Mouse (Mus musculus) G1E (cell line): ENCODE results near the gene Lbh. TPM values are rescaled to one million over a fixed set of nuclear protein-coding genes. Genes with fewer than 3 reads are reported as not detected.

Source experiments
- ATAC-seq: 2 replicates; pipeline ENCODE4 v1.8.0; 2016; ENCODE audit warnings: mild to moderate bottlenecking; ENCODE audit not compliant: insufficient number of reproducible peaks, poor library complexity, low FRiP score, severe bottlenecking; ENCODE audit errors: extremely low read depth
- DNase-seq: peaks from one replicate; pipeline ENCODE4 v3.0.0; 2012; ENCODE audit warnings: low spot score
- H3K27me3 ChIP-seq: 2 replicates; pipeline ENCODE4 v1.6.1; 2012; ENCODE audit warnings: mild to moderate bottlenecking, low read length, inconsistent platforms; ENCODE audit not compliant: insufficient read depth
- H3K36me3 ChIP-seq: replicated peaks from 2 replicates; pipeline ENCODE3; 2012; ENCODE audit warnings: mild to moderate bottlenecking, inconsistent platforms
- H3K4me1 ChIP-seq: 2 replicates; pipeline ENCODE4 v1.6.1; 2012; ENCODE audit warnings: low read depth, low read length, inconsistent platforms, mixed read lengths; ENCODE audit not compliant: insufficient read depth
- H3K4me3 ChIP-seq: 2 replicates; pipeline ENCODE4 v1.5.1; 2012; ENCODE audit warnings: low read depth, mild to moderate bottlenecking, inconsistent platforms, low read length, moderate library complexity, mixed read lengths
- H3K9me3 ChIP-seq: replicated peaks from 2 replicates; pipeline ENCODE4 v1.6.1; 2012; ENCODE audit warnings: inconsistent platforms
- CTCF ChIP-seq: IDR thresholded peaks from 2 replicates; pipeline ENCODE4 v1.5.1; 2012; ENCODE audit warnings: low read depth, low read length, inconsistent platforms, mixed read lengths
- GATA1 ChIP-seq: IDR thresholded peaks from 2 replicates; pipeline ENCODE4 v1.6.1; 2012; ENCODE audit warnings: borderline replicate concordance, low read length, inconsistent platforms, mixed read lengths
- GATA2 ChIP-seq: IDR thresholded peaks from 2 replicates; pipeline ENCODE4 v1.6.1; 2012; ENCODE audit warnings: low read depth, low read length, inconsistent platforms, borderline replicate concordance
- POLR2AphosphoS5 ChIP-seq: IDR thresholded peaks from 2 replicates; pipeline ENCODE4 v1.6.1; 2012; ENCODE audit warnings: low read depth, low read length, inconsistent platforms; ENCODE audit not compliant: insufficient replicate concordance
- TAL1 ChIP-seq: conservative IDR thresholded peaks from 2 replicates; pipeline ENCODE4 v1.6.1; 2012; ENCODE audit warnings: low read depth, low read length, inconsistent platforms, mixed read lengths
- polyA plus RNA-seq: library from polyadenylated mRNA; stranded (reverse); fragments of >175 nt; gene quantifications from 2 replicates; pipeline ENCODE4 v1.2.3, GENCODE M21; 2012
- total RNA-seq, 2 experiments: library from RNA; stranded (forward) in 1 of 2; stranded (reverse) in 1 of 2; fragments of 200-1000 nt in 1 of 2; fragments of >200 nt in 1 of 2; fragmentation: Nextera tagmentation in 1 of 2; gene quantifications; 2 replicates each; pipeline ENCODE4 v1.2.3; 2014 to 2017

The Lbh gene
- 8.0 TPM in 1 of 2 replicates, not detected in the other for total RNA-seq (2014; fragmentation: Nextera tagmentation)
- 0.05 and 0.06 TPM in 2 replicates for total RNA-seq (2017)
- 0.02 TPM in 1 of 2 replicates, not detected in the other for polyA plus RNA-seq

GRCm38 (mm10) chr17:72918053-72918452 lies at the start of gene Lbh:
Gene Lbh, plus strand, starts transcription at chr17:72918305.
- H3K4me1 ChIP-seq = no peaks in the 10 kb centered on the region
- H3K4me3 ChIP-seq = no peak within 1 kb of the TSS; the same call in 1 of the 2 replicates
- no peak for DNase-seq
- no peak for ATAC-seq
- TF ChIP-seq GATA2 = no peak
- TF ChIP-seq GATA1 = no peak
- TF ChIP-seq TAL1 = no peak
- TF ChIP-seq CTCF = no peak
- TF ChIP-seq POLR2AphosphoS5 = no peak
- H3K36me3 ChIP-seq = no peaks in the 10 kb centered on the region
- H3K9me3 ChIP-seq = peaks cover 39% of the 10 kb centered on the region
- no peaks in the 10 kb centered on the region for H3K27me3 ChIP-seq

- DNase-seq (no peak), ATAC-seq (no peak)
- H3K9me3 ChIP-seq = no peaks in the 10 kb centered on the region
- no peaks in the 10 kb centered on the region for H3K36me3 ChIP-seq
- no peaks in the 10 kb centered on the region for H3K27me3 ChIP-seq
- TF ChIP-seq CTCF = no peak
- TF ChIP-seq GATA1 = no peak
- TF ChIP-seq GATA2 = no peak
- H3K4me1 ChIP-seq = no peaks in the 10 kb centered on the region
- no peak overlapping the region for H3K4me3 ChIP-seq
Observed at GRCm38 (mm10) chr17:72878979-72879378, 39.1 kb upstream of the Lbh start.

- Histone ChIP-seq H3K4me1 (no peaks in the 10 kb centered on the region), H3K36me3 (no peaks in the 10 kb centered on the region), H3K4me3 (no peak overlapping the region), H3K9me3 (no peaks in the 10 kb centered on the region), H3K27me3 (no peaks in the 10 kb centered on the region)
- TF ChIP-seq POLR2AphosphoS5 (no peak), TAL1 (no peak), GATA2 (no peak), GATA1 (no peak), CTCF (no peak)
- no peak for ATAC-seq
- DNase-seq = no peak
Observed at GRCm38 (mm10) chr17:72880156-72880555, 37.9 kb upstream of the Lbh start.

GRCm38 (mm10) chr17:72881051-72881450 lies 37.1 kb upstream of the Lbh start:
- DNase-seq = no peak
- Histone ChIP-seq H3K4me1 (no peaks in the 10 kb centered on the region), H3K27me3 (no peaks in the 10 kb centered on the region), H3K36me3 (no peaks in the 10 kb centered on the region), H3K9me3 (no peaks in the 10 kb centered on the region), H3K4me3 (no peak overlapping the region)
- no peak for ATAC-seq
- TF ChIP-seq GATA2 (no peak), CTCF (no peak), TAL1 (no peak), POLR2AphosphoS5 (no peak), GATA1 (no peak)

GRCm38 (mm10) chr17:72881804-72882203 lies 36.3 kb upstream of the Lbh start:
- ATAC-seq = no peak
- H3K4me3 ChIP-seq = no peak overlapping the region
- H3K27me3 ChIP-seq = no peaks in the 10 kb centered on the region
- H3K9me3 ChIP-seq = no peaks in the 10 kb centered on the region
- DNase-seq = no peak
- no peaks in the 10 kb centered on the region for H3K36me3 ChIP-seq
- TF ChIP-seq CTCF (no peak), TAL1 (no peak), GATA2 (no peak), POLR2AphosphoS5 (no peak), GATA1 (no peak)
- H3K4me1 ChIP-seq = no peaks in the 10 kb centered on the region

- H3K36me3 ChIP-seq = no peaks in the 10 kb centered on the region
- H3K9me3 ChIP-seq = no peaks in the 10 kb centered on the region
- peaks cover 3% of the 10 kb centered on the region; the same call in 1 of the 2 replicates for H3K4me1 ChIP-seq
- DNase-seq (peak; percentile 12), ATAC-seq (peak; percentile 45; the same call in 1 of the 2 replicates)
- TF ChIP-seq CTCF (no peak), GATA1 (no peak), GATA2 (no peak), POLR2AphosphoS5 (no peak), TAL1 (no peak)
- H3K27me3 ChIP-seq = no peaks in the 10 kb centered on the region
- no peak overlapping the region for H3K4me3 ChIP-seq
Observed at GRCm38 (mm10) chr17:72889556-72890397, 28.3 kb upstream of the Lbh start.

GRCm38 (mm10) chr17:72890398-72890898 lies 27.7 kb upstream of the Lbh start:
- H3K36me3 ChIP-seq = no peaks in the 10 kb centered on the region
- H3K27me3 ChIP-seq = no peaks in the 10 kb centered on the region
- TF ChIP-seq GATA2 (no peak), POLR2AphosphoS5 (no peak), CTCF (no peak), TAL1 (no peak), GATA1 (no peak)
- H3K4me1 ChIP-seq = peaks cover 3% of the 10 kb centered on the region; the same call in 1 of the 2 replicates
- DNase-seq (no peak), ATAC-seq (no peak)
- no peak overlapping the region for H3K4me3 ChIP-seq
- no peaks in the 10 kb centered on the region for H3K9me3 ChIP-seq
